Mouse (Mus musculus) lung, adult 2 months (tissue): ENCODE measurements around the gene Ggta1.

ENCODE experiments used
- CTCF ChIP-seq: fragments of 200-500 bp; IDR thresholded peaks from 2 replicates; pipeline ENCODE4 v1.5.1; 2011; ENCODE audit warnings: mild to moderate bottlenecking, low read length, control low read depth; ENCODE audit not compliant: insufficient read depth
- POLR2A ChIP-seq: fragments of 200-500 bp; IDR thresholded peaks from 2 replicates; pipeline ENCODE4 v1.6.1; 2011; ENCODE audit warnings: low read depth, mild to moderate bottlenecking, control low read depth, low read length, borderline replicate concordance; ENCODE audit errors: extremely low read depth

DNA sequence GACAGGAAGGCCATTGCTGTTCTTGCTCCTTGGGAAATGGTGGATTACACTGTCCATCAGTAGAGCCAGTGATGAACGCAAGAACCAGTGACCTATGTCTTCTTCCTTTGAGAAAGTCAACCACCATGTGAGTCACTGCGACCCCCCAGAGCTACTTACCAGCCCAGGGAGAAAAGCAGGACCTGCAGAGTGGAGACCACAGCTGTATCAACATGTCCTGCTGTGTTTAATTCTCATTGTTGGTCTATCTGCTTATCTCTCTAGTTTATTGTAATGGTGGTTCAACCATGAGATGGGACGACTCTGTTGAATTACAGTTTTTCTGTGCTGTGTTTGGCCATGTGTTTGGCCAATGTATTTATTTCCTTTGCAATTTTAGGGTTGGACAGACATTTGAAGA lies 21.1 kb upstream of the Ggta1 start:
- no peak for TF ChIP-seq POLR2A
- TF ChIP-seq CTCF = no peak
